Mouse (Mus musculus): Measurements from ENCODE around the gene Dnph1.
A peak's percentile ranks its signal among the peaks of the same experiment; 100 is the strongest.

The Dnph1 gene

DNA sequence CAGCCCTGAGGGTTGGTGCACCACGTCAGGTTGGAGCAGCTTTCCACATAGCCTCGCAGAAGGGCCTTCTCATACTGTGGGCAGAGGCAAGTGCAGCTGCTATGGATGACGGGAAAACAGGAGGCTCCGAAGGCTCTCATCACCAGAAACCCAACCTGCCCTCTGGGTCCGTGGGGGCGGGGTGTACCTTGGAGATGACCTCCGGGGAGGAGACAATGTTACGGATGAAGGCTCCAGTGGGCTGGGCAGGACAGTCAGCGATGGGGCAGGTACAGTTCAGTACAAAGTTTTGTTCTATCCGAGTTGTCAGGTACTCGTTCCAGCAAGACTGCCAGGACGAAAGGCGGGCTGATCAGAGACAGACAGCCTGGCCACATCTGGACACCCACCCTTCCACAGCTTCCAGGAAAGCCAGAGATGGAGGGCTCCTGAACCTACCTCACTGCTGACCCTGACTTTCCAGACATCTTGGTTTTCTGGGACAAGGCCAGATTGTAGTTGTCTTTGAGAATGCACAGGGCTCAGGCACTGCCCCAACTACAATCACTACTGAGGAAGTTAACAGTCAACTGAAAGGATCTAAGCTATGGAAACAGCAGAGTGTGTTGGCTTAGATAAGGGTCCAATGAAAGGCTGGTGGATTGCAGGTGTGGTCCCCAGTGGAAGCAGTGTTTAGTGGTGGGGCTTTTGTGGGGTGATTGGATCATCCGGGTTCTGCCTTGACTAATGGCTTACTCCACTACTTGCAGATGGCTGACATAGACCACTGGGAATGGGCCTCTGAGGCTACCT lies 7.5 kb downstream of the Dnph1 start:
- DNase-seq (ENCODE audit: low read depth, low spot score), result no peak

GRCm38 (mm10) chr17:46505617-46506016 lies 9.1 kb downstream of the Dnph1 start:
- DNase-seq (ENCODE audit: low read depth, low spot score), result no peak

- peak; percentile 34 for DNase-seq (ENCODE audit: low read depth, low spot score)
These were observed 14.7 kb downstream of the Dnph1 start for GRCm38 (mm10) chr17:46511059-46511710.

GRCm38 (mm10) chr17:46513329-46513728 lies 16.8 kb downstream of the Dnph1 start:
- DNase-seq (ENCODE audit: low read depth, low spot score), result no peak

DNA sequence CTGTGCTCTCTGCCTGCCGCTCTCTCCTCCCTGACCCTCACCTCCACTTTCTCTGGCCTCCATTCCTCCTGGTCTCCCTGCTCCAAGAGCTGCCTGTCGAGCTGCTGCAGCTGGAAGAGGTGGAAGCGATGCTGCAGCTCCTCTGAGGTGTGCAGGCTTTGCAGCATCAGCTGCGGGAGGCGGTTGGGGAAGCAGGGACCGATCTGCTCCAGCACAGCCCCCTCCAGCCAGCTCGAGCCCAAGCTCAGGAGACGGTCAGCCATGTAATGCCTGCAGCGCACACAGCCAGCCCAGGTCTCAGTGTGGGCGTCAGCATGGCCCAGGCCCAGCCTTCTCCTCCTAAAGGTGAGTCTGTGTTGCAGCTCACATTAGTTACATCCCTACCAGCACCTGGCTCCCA lies 23.5 kb downstream of the Dnph1 start:
- no peak for DNase-seq (ENCODE audit: low read depth, low spot score)

DNA sequence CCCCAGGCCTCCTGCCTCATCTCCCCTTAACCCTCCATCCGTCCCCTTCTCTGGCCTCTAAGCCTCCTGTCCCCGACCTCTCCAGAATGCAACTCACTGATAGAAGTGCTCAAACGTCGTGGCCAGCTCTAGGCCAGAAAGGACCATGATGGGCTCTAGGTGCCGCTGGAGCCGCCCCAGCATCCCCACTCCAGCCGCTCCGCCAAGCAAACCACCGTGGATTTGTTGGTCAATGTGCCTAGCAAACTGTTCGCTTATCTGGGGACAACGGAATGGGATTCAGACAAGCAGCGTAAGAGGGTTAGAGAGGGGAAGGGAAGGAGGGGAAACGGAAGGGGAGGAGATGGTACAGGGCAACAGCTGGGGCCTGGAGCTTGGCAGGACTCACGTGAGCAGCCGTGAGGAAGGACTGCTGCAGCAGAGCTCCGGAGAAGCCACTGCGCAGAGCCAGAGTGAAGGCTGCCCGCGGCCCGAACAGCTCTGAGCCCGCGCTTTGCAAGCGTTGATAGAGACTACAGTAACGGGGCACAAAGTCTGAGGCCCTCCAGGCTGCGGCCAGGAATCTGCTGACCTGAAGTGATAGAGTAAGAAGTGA lies 24.0 kb downstream of the Dnph1 start:
- no peak for DNase-seq (ENCODE audit: low read depth, low spot score)

DNA sequence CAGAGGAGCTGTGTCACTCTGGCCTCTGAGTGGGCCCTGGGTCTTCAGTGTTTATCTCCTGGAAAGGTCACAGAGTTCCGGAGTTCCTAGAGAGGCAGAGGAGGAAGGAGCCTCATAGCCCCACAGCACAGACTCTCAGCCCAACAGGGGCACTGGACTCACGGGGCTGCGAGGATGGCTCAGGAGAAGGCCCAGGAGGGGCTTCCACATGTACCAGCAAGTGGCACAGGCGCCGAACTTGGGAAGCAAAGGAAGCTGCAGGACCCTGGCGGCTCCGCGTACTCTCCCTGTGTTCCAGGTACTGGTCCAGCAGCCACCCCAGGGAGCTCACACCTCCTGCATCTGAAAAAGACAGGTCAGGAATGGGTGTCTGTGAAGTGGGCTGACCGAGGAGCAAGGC lies 24.7 kb downstream of the Dnph1 start:
- no peak for DNase-seq (ENCODE audit: low read depth, low spot score)

GRCm38 (mm10) chr17:46521963-46522668 lies 25.6 kb downstream of the Dnph1 start:
- DNase-seq (ENCODE audit: low read depth, low spot score), result no peak

DNA sequence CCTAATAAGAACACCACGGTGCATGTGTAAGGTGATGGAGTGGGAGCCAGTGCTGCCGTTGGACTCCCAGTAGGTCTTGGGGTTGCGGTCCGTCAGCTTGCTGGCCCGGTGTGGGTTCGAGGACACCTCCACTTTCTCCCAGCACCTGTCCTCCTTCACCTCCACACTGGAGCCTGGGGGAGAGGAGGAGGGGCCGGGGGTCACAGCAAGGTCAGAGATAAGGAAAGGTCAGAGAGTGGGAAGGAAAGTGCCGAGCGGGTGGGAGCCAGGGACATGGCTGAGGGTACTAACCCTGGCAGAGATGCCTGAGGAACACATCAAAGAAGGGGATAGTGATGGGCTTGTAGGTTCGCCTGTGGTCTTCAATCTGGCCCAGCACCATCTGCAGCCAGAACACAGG lies 28.6 kb downstream of the Dnph1 start:
- DNase-seq (ENCODE audit: low read depth, low spot score), result no peak

GRCm38 (mm10) chr17:46525579-46526307 lies 29.2 kb downstream of the Dnph1 start:
- peak; percentile 74 for DNase-seq (ENCODE audit: low read depth, low spot score)

GRCm38 (mm10) chr17:46543661-46544060 lies 47.1 kb downstream of the Dnph1 start:
- no peak for DNase-seq (ENCODE audit: low read depth, low spot score)

DNA sequence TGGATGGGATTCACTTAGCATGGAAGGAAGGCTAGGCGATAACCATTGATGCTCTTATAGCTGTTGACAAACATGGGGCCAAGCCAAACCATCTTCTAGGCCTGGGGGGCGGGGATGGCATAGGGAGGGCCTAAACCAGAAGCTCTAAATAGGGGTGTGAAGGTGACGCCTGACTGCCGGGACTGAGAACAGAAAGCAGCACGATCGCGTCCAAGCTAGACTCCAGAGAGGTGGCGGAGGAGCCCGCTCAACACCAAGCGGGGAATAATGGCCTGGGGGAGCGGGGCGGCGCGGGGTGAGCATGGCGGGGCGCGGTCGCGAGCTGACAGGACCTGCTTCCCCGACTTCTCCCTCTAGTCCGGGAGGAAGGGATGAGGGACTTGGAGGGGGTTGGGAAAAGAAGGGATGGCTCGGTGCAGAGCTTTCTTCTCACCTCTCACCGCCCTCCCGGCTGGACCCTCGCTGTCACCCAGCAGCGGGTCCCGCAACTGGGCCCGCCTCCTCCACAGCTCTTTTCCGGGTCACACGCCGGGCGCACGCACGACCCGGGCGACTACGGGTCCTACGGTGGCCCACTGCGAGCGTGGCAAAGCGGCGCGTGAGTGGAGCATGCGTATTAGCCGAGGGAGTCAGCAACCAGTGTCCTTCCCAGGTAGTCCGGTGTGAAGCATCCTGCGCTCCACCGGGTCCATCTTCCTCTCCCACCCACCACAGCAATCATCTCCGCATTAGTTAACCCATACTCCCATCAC lies 49.5 kb downstream of the Dnph1 start, which contains the start of gene Cul9:
TSS of gene Cul9 (minus strand) at position 576 of the 752 bp plus-strand sequence.
- peak; percentile 30 for DNase-seq (ENCODE audit: low read depth, low spot score)

DNA sequence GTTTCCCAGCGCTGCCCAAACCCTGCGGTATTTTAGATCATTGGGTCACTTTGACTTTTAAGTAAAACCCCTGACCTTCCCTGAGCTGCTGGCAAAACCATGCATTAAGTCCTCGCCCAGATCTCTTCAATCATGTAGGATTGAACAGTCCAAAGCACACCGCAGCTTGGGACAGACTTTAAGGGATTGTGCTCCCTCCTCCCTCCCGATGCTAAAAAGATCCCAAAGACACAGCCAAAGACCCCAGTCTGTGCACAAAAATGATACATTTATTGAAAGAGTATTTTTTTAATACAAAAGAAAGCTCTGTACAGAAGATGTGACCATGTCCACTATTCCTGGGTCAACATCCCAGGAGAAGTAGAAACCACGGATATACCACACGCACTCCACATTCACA lies 50.1 kb downstream of the Dnph1 start:
- no peak for DNase-seq (ENCODE audit: low read depth, low spot score)

- DNase-seq (ENCODE audit: low read depth, low spot score), result no peak
These were observed 50.5 kb downstream of the Dnph1 start for GRCm38 (mm10) chr17:46546995-46547394.

- DNase-seq (ENCODE audit: low read depth, low spot score), result no peak
These were observed 51.4 kb downstream of the Dnph1 start for GRCm38 (mm10) chr17:46547923-46548322.

- DNase-seq (ENCODE audit: low read depth, low spot score), result no peak
These were observed 52.2 kb downstream of the Dnph1 start for GRCm38 (mm10) chr17:46548741-46549140.

DNA sequence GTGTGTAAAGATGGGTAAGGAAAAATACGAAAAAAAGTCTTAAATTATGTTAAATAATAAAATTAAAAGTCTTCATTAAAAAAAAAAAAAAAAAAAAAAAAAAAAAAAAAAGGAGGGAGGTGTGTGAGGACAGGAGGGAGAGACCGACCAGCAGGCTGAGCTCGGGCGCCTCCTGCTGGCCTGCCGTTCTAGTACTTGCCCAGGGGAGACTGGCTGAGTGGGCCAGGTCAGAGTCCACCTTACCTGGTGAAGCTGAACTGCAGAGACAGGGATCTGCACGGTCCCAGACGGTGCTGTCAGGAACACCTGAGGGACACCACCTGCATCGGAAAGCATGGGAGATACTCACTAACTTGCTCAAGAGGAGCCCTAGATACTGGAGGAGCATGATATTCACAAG lies 52.7 kb downstream of the Dnph1 start:
- DNase-seq (ENCODE audit: low read depth, low spot score), result peak; percentile 26

Data from embryo, embryonic 11.5 days (tissue).